Mouse (Mus musculus): Measurements from ENCODE around the gene Pes1.

The Pes1 gene

GRCm38 (mm10) chr11:3963155-3963554 is 620 bp upstream of the Pes1 start:
- DNase-seq (ENCODE audit: low read depth, low spot score), result peak; percentile 95

GRCm38 (mm10) chr11:3964416-3965172 is 819 bp downstream of the Pes1 start:
- DNase-seq (ENCODE audit: low read depth, low spot score), result no peak

- peak; percentile 44 for DNase-seq (ENCODE audit: low read depth, low spot score)
These were observed 6.1 kb downstream of the Pes1 start for GRCm38 (mm10) chr11:3969837-3970236.

- DNase-seq (ENCODE audit: low read depth, low spot score), result no peak
These were observed 6.6 kb downstream of the Pes1 start for GRCm38 (mm10) chr11:3970361-3970760.

DNA sequence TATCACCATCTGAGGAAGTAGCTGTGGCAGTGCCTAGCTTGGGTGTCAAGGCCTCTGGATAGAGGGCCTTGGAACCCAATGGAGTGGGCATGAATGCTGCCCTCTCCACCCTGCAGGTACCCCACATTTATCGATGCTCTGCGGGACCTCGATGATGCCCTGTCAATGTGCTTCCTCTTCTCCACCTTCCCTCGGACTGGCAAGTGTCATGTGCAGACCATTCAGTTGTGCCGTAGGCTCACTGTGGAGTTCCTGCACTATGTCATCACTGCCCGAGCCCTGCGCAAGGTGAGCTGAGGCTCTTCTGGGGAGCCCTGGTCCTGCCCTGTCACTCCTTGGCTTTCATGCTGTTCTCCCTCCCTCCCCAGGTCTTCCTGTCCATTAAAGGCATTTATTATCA is 9.3 kb downstream of the Pes1 start:
- no peak for DNase-seq (ENCODE audit: low read depth, low spot score)

DNA sequence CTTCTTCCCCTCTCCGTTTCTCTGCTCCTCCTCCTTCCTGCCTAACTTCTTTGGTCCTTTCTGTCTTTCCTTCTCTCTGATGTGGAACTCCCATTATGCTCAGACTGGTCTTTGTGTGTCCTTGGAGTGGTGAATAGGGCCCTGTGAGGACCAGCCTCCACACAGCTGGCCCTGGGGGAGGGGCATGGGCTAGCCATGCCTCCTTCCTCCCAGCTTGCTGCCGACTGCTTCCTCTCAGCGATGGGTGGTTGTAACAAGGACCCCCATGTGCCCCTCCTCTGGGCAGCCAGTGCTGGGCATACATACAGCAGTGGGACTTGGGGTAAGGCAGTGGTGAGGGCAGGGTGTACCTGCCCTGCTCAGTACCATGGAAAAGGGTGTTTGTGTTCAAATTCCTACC is 10.5 kb downstream of the Pes1 start:
- no peak for DNase-seq (ENCODE audit: low read depth, low spot score)

DNA sequence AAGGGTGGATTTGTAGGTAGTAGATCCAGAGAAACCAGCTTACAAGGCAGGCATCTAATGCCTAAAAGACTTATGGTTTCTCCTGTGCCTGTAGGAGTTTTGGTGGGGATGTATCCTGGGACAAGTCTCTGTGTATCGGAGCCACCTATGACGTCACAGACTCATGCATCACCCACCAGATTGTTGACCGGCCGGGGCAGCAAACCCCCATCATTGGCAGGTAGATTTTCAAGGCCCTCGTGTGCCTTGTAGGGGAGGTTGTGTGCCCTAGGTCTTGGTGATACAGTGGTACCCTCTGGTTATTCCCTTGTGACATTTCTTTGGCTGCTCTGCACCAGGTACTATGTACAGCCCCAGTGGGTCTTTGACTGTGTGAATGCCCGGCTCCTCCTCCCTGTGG is 12.9 kb downstream of the Pes1 start, which contains the start of gene 4930556J24Rik:
Gene 4930556J24Rik (minus strand): TSS at position 101 of the 400 bp plus-strand sequence.
- DNase-seq (ENCODE audit: low read depth, low spot score), result no peak

GRCm38 (mm10) chr11:3978421-3978820 is 14.6 kb downstream of the Pes1 start:
- no peak for DNase-seq (ENCODE audit: low read depth, low spot score)

- peak; percentile 33 for DNase-seq (ENCODE audit: low read depth, low spot score)
These were observed 17.8 kb downstream of the Pes1 start for GRCm38 (mm10) chr11:3981536-3981935.

- peak; percentile 24 for DNase-seq (ENCODE audit: low read depth, low spot score)
These were observed 18.8 kb downstream of the Pes1 start for GRCm38 (mm10) chr11:3982275-3983209.

- peak; percentile 23 for DNase-seq (ENCODE audit: low read depth, low spot score)
These were observed 19.6 kb downstream of the Pes1 start, which contains the start of gene Gal3st1 for GRCm38 (mm10) chr11:3983291-3983862. Gene Gal3st1, plus strand, starts transcription at chr11:3983636.

- DNase-seq (ENCODE audit: low read depth, low spot score), result peak; percentile 56
These were observed 20.3 kb downstream of the Pes1 start for GRCm38 (mm10) chr11:3983863-3984745.

DNA sequence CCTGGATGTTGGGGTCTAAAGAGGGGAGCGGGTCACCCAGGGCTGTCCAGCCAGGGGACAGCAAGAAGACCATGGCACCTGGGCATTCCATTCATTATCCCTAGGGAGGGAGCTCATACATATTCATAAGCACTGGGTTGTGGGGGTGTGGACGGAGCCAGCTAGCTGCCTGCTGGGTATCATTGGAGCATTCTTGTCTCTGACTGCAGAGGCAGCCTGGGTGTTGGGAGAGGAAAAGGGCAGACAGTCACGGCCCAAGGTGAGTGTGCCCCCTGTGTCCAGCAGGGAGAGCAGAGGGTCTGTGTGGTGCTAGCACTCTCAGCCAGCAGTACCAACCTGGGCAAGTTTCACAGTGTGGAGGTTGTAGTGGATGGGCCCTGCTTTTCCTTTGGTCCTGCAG is 26.0 kb downstream of the Pes1 start:
- no peak for DNase-seq (ENCODE audit: low read depth, low spot score)

DNA sequence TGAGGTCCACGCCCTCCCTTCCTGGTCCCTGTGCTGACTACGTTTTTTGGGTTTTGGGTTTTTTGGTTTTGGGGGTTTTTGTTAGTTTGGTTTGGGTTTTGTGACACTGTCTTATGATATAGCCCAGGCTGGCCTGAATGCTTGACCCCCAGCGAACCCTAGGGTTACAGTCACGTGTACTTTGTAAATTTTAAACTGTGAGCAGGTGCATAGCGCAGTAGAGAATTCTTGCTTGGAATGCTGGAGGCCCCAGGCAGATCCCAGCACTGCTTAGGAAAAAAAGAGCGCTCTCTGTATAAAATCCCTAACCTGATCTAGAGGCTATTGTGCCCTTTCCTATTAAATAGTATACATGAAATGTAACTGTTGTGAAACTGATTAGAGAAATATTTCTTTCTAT is 29.4 kb downstream of the Pes1 start:
- no peak for DNase-seq (ENCODE audit: low read depth, low spot score)

DNA sequence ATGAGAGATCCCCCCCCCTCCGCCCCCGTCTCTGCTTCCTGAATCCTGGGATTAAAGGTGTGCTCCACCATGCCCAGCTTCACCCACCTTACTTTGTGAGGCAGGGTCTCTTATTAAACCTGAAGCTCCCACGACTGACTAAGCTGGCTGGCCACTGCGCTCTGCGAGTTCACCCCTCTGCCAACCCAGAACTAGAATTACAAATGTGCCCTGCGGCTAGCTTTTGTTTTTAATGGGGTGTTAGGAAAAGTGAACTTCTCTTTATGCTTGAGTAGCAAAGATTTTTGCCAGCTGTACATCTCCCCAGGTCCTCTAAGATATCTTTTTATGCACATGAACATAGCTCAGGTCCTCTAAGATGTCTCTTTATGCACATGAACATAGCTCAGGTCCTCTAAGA is 30.1 kb downstream of the Pes1 start:
- no peak for DNase-seq (ENCODE audit: low read depth, low spot score)

DNA sequence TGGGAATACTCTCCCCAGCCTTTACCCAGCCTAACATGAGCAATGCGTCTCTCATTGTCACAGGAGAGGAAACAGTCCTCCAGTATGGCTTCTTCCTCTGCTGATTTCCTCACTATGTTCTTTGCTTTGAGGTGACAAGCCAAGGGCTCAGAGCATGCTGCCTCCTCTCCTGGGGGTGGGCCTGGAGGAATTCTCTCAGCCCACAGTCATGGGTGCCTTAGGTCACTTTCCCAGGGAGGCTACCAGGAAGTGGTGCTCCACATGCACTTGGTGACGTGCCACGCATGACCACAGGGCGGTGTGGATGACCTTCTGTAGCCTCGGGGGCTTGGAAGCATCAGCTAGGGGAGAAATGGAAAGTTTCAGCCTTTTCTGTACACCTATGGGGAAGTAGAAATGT is 31.7 kb downstream of the Pes1 start:
- DNase-seq (ENCODE audit: low read depth, low spot score), result no peak

- DNase-seq (ENCODE audit: low read depth, low spot score), result no peak
These were observed 33.1 kb downstream of the Pes1 start for GRCm38 (mm10) chr11:3996840-3997239.

DNA sequence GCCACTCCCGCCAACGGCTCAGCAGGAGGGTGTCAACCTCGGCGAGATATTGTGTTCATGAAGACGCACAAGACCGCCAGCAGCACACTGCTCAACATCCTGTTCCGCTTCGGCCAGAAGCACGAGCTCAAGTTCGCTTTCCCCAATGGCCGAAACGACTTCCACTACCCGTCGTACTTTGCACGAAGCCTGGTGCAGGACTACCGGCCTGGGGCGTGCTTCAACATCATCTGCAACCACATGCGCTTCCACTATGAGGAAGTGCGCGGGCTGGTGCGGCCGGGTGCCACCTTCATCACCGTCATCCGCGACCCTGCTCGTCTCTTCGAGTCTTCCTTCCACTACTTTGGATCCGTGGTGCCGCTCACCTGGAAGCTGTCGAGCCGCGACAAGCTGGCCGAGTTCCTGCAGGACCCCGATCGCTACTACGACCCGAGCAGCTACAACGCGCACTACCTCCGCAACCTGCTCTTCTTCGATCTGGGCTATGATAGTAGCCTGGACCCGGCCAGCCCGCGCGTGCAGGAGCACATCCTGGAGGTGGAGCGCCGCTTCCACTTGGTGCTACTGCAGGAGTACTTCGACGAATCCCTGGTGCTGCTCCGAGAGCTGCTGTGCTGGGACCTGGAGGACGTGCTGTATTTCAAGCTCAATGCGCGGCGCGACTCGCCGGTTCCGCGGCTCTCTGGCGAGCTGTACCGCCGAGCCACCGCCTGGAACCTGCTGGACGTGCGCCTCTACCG is 34.4 kb downstream of the Pes1 start:
- peak; percentile 74 for DNase-seq (ENCODE audit: low read depth, low spot score)

- DNase-seq (ENCODE audit: low read depth, low spot score), result no peak
These were observed 35.8 kb downstream of the Pes1 start for GRCm38 (mm10) chr11:3999547-3999946.

DNA sequence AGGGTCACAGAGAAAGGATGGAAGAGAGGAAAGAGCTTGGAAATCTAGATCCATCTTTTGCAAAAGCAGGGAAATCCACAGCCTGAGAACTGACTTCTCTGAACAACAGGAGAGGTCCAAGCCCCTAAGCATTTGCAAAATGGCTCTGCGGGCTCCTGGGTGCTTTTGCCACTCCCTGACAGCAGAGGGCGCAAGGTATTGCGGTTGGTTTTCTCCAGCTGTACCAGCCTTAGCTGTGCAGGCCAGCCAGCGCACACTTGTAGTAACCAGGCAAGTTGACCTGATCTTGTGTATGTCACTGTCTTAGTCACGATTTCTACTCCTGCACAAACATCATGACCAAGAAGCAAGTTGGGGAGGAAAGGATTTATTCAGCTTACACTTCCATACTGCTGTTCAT is 37.8 kb downstream of the Pes1 start:
- peak; percentile 74 for DNase-seq (ENCODE audit: low read depth, low spot score)

Measured in R1 (cell line).